Mouse (Mus musculus) heart, postnatal 14 days (tissue): ENCODE results near the gene Lpp. TPM values are rescaled to one million over a fixed set of nuclear protein-coding genes. Genes with fewer than 3 reads are reported as not detected.
A peak's percentile ranks its signal among the peaks of the same experiment; 100 is the strongest.

ENCODE experiments used
- DNase-seq, 2 experiments: peaks; one replicate each; pipeline ENCODE4 v3.0.0; 2021 to 2022
- intact Hi-C: fragments of 180-260 bp; cut with DNase I; formaldehyde crosslinking; loops from one replicate; pipeline ENCODE4 v1.15.1; 2025
- total RNA-seq, 2 experiments: library from RNA; stranded (reverse); gene quantifications; 2 replicates each; pipeline ENCODE4 v1.2.3; 2021

The Lpp gene
- total RNA-seq, 2 experiments from 2014 or later = 46.8 to 47.5 TPM

- intact Hi-C loops = loop anchor here (5.0 kb wide), 1 partner anchor 504 kb away; the partner anchor contains the start of genes Bcl6 and Gm37419
Measured at GRCm38 (mm10) chr16:24491486-24491758, 98.1 kb downstream of the Lpp start.

GRCm38 (mm10) chr16:24492194-24492940 lies 99.1 kb downstream of the Lpp start:
- DNase-seq = peak in 1 of 2 experiments; percentile 65

More at GRCm38 (mm10) chr16:24491486-24491758, 98.1 kb downstream of the Lpp start:
- DNase-seq = no peak

GRCm38 (mm10) chr16:24494531-24494930 lies 101.2 kb downstream of the Lpp start:
- intact Hi-C loops = loop anchor here (5.0 kb wide), 1 partner anchor 507 kb away; the partner anchor contains the start of genes Bcl6 and Gm37419
- no peak for DNase-seq

More at GRCm38 (mm10) chr16:24492194-24492940, 99.1 kb downstream of the Lpp start:
- intact Hi-C loops = loop anchor here (5.0 kb wide), 1 partner anchor 505 kb away; the partner anchor contains the start of genes Bcl6 and Gm37419

- intact Hi-C loops = no loop called here
- DNase-seq = no peak
Measured at GRCm38 (mm10) chr16:24495461-24495860, 102.2 kb downstream of the Lpp start.

GRCm38 (mm10) chr16:24496635-24497034 lies 103.3 kb downstream of the Lpp start:
- no peak for DNase-seq
- intact Hi-C loops = no loop called here

- intact Hi-C loops = no loop called here
- DNase-seq = no peak
Measured at GRCm38 (mm10) chr16:24497413-24497812, 104.1 kb downstream of the Lpp start.

- no peak for DNase-seq
- intact Hi-C loops = no loop called here
Measured at GRCm38 (mm10) chr16:24498103-24498659, 104.9 kb downstream of the Lpp start.

GRCm38 (mm10) chr16:24501197-24501596 lies 107.9 kb downstream of the Lpp start:
- intact Hi-C loops = no loop called here
- no peak for DNase-seq

- intact Hi-C loops = no loop called here
- no peak for DNase-seq
Measured at GRCm38 (mm10) chr16:24501628-24502294, 108.5 kb downstream of the Lpp start.

- no peak for DNase-seq
- intact Hi-C loops = no loop called here
Measured at GRCm38 (mm10) chr16:24502295-24502823, 109.1 kb downstream of the Lpp start.

- intact Hi-C loops = no loop called here
- DNase-seq = no peak
Measured at GRCm38 (mm10) chr16:24504838-24505605, 111.7 kb downstream of the Lpp start.

GRCm38 (mm10) chr16:24506237-24506636 lies 112.9 kb downstream of the Lpp start:
- DNase-seq = no peak
- intact Hi-C loops = no loop called here

GRCm38 (mm10) chr16:24506740-24507139 lies 113.4 kb downstream of the Lpp start:
- intact Hi-C loops = no loop called here
- no peak for DNase-seq

GRCm38 (mm10) chr16:24507927-24508540 lies 114.7 kb downstream of the Lpp start:
- intact Hi-C loops = no loop called here
- DNase-seq = no peak

GRCm38 (mm10) chr16:24509100-24509812 lies 115.9 kb downstream of the Lpp start:
- DNase-seq = no peak
- intact Hi-C loops = no loop called here

GRCm38 (mm10) chr16:24509813-24510166 lies 116.5 kb downstream of the Lpp start:
- intact Hi-C loops = no loop called here
- no peak for DNase-seq

- intact Hi-C loops = no loop called here
- no peak for DNase-seq
Measured at GRCm38 (mm10) chr16:24513228-24513627, 119.9 kb downstream of the Lpp start.

GRCm38 (mm10) chr16:24514802-24515727 lies 121.8 kb downstream of the Lpp start:
- DNase-seq = no peak
- intact Hi-C loops = loop anchor here (5.0 kb wide), 1 partner anchor 37 kb away; no protein-coding TSS in a partner anchor
